Mouse (Mus musculus): ENCODE measurements around the gene Disp1. TPM values are rescaled to one million over a fixed set of nuclear protein-coding genes. Genes with fewer than 3 reads are reported as not detected.

The Disp1 gene
- polyA plus RNA-seq, 1 experiment from 2014 or later = 7.5 TPM

- Histone ChIP-seq H3K9me3 (ENCODE audit: control insufficient read depth, low read length) (no peaks in the 10 kb centered on the region), H3K4me2 (ENCODE audit: low read length) (no peak overlapping the region), H3K27me3 (replicated peaks; ENCODE audit: control insufficient read depth, insufficient read depth, low read length) (no peaks in the 10 kb centered on the region), H3K4me3 (ENCODE audit: low read length) (no peak overlapping the region), H3K9ac (ENCODE audit: low read depth, low read length) (no peak overlapping the region), H3K36me3 (ENCODE audit: control insufficient read depth, insufficient read depth, low read length) (peaks cover 3% of the 10 kb centered on the region; the same call in 1 of the 2 replicates), H3K4me1 (ENCODE audit: control insufficient read depth, insufficient read depth, low read depth, low read length) (no peaks in the 10 kb centered on the region), H3K27ac (ENCODE audit: low read depth, low read length) (no peak overlapping the region)
- ATAC-seq = no peak
- 96% methylated on average over 12 of the region's 12 CpGs for WGBS
Observed at GRCm38 (mm10) chr1:183099686-183100085, 121.6 kb downstream of the Disp1 start.

- H3K9ac ChIP-seq (ENCODE audit: low read depth, low read length) = no peak overlapping the region
- no peaks in the 10 kb centered on the region for H3K9me3 ChIP-seq (ENCODE audit: control insufficient read depth, low read length)
- no peak overlapping the region for H3K4me2 ChIP-seq (ENCODE audit: low read length)
- H3K36me3 ChIP-seq (ENCODE audit: control insufficient read depth, insufficient read depth, low read length) = peaks cover 3% of the 10 kb centered on the region; the same call in 1 of the 2 replicates
- WGBS = 85% methylated on average over 10 of the region's 10 CpGs
- no peak overlapping the region for H3K27ac ChIP-seq (ENCODE audit: low read depth, low read length)
- H3K4me3 ChIP-seq (ENCODE audit: low read length) = no peak overlapping the region
- ATAC-seq = no peak
- no peaks in the 10 kb centered on the region for H3K4me1 ChIP-seq (ENCODE audit: control insufficient read depth, insufficient read depth, low read depth, low read length)
- H3K27me3 ChIP-seq (replicated peaks; ENCODE audit: control insufficient read depth, insufficient read depth, low read length) = no peaks in the 10 kb centered on the region
Observed at GRCm38 (mm10) chr1:183097606-183098005, 123.7 kb downstream of the Disp1 start.

GRCm38 (mm10) chr1:183095454-183096088 lies 125.8 kb downstream of the Disp1 start:
- no peak overlapping the region for H3K4me3 ChIP-seq (ENCODE audit: low read length)
- no peak overlapping the region for H3K4me2 ChIP-seq (ENCODE audit: low read length)
- peak; percentile 40; the same call in 1 of the 2 replicates for ATAC-seq
- H3K27me3 ChIP-seq (replicated peaks; ENCODE audit: control insufficient read depth, insufficient read depth, low read length) = no peaks in the 10 kb centered on the region
- H3K27ac ChIP-seq (ENCODE audit: low read depth, low read length) = no peak overlapping the region
- H3K4me1 ChIP-seq (ENCODE audit: control insufficient read depth, insufficient read depth, low read depth, low read length) = no peaks in the 10 kb centered on the region
- H3K36me3 ChIP-seq (ENCODE audit: control insufficient read depth, insufficient read depth, low read length) = peaks cover 3% of the 10 kb centered on the region; the same call in 1 of the 2 replicates
- H3K9me3 ChIP-seq (ENCODE audit: control insufficient read depth, low read length) = no peaks in the 10 kb centered on the region
- H3K9ac ChIP-seq (ENCODE audit: low read depth, low read length) = no peak overlapping the region
- WGBS = 54% methylated on average over 8 of the region's 8 CpGs

GRCm38 (mm10) chr1:183092296-183092695 lies 129.0 kb downstream of the Disp1 start:
- no peak for ATAC-seq
- Histone ChIP-seq H3K4me3 (ENCODE audit: low read length) (no peak overlapping the region), H3K4me2 (ENCODE audit: low read length) (no peak overlapping the region), H3K27me3 (replicated peaks; ENCODE audit: control insufficient read depth, insufficient read depth, low read length) (no peaks in the 10 kb centered on the region), H3K9ac (ENCODE audit: low read depth, low read length) (no peak overlapping the region), H3K9me3 (ENCODE audit: control insufficient read depth, low read length) (peaks cover 6% of the 10 kb centered on the region; the same call in 1 of the 2 replicates), H3K27ac (ENCODE audit: low read depth, low read length) (no peak overlapping the region), H3K4me1 (ENCODE audit: control insufficient read depth, insufficient read depth, low read depth, low read length) (no peaks in the 10 kb centered on the region), H3K36me3 (ENCODE audit: control insufficient read depth, insufficient read depth, low read length) (peaks cover 22% of the 10 kb centered on the region)
- WGBS = 73% methylated on average over 4 of the region's 4 CpGs

- ATAC-seq = no peak
- WGBS = 93% methylated on average over 7 of the region's 7 CpGs
Observed at GRCm38 (mm10) chr1:183091203-183091602, 130.1 kb downstream of the Disp1 start.

GRCm38 (mm10) chr1:183088661-183089060 lies 132.7 kb downstream of the Disp1 start:
- no peak overlapping the region for H3K4me2 ChIP-seq (ENCODE audit: low read length)
- no peaks in the 10 kb centered on the region for H3K4me1 ChIP-seq (ENCODE audit: control insufficient read depth, insufficient read depth, low read depth, low read length)
- H3K4me3 ChIP-seq (ENCODE audit: low read length) = no peak overlapping the region
- peaks cover 23% of the 10 kb centered on the region for H3K36me3 ChIP-seq (ENCODE audit: control insufficient read depth, insufficient read depth, low read length)
- no peaks in the 10 kb centered on the region for H3K27me3 ChIP-seq (replicated peaks; ENCODE audit: control insufficient read depth, insufficient read depth, low read length)
- ATAC-seq = no peak
- no peak overlapping the region for H3K27ac ChIP-seq (ENCODE audit: low read depth, low read length)
- peaks cover 6% of the 10 kb centered on the region; the same call in 1 of the 2 replicates for H3K9me3 ChIP-seq (ENCODE audit: control insufficient read depth, low read length)
- H3K9ac ChIP-seq (ENCODE audit: low read depth, low read length) = no peak overlapping the region
- 98% methylated on average over 23 of the region's 23 CpGs for WGBS

More at GRCm38 (mm10) chr1:183091203-183091602, 130.1 kb downstream of the Disp1 start:
- Histone ChIP-seq H3K9ac (ENCODE audit: low read depth, low read length) (no peak overlapping the region), H3K36me3 (ENCODE audit: control insufficient read depth, insufficient read depth, low read length) (peaks cover 23% of the 10 kb centered on the region), H3K27ac (ENCODE audit: low read depth, low read length) (no peak overlapping the region), H3K4me3 (ENCODE audit: low read length) (no peak overlapping the region), H3K4me1 (ENCODE audit: control insufficient read depth, insufficient read depth, low read depth, low read length) (no peaks in the 10 kb centered on the region), H3K9me3 (ENCODE audit: control insufficient read depth, low read length) (peaks cover 6% of the 10 kb centered on the region; the same call in 1 of the 2 replicates), H3K27me3 (replicated peaks; ENCODE audit: control insufficient read depth, insufficient read depth, low read length) (no peaks in the 10 kb centered on the region), H3K4me2 (ENCODE audit: low read length) (no peak overlapping the region)

- Histone ChIP-seq H3K4me3 (ENCODE audit: low read length) (no peak overlapping the region), H3K9me3 (ENCODE audit: control insufficient read depth, low read length) (peaks cover 6% of the 10 kb centered on the region; the same call in 1 of the 2 replicates), H3K4me1 (ENCODE audit: control insufficient read depth, insufficient read depth, low read depth, low read length) (no peaks in the 10 kb centered on the region), H3K36me3 (ENCODE audit: control insufficient read depth, insufficient read depth, low read length) (peaks cover 23% of the 10 kb centered on the region), H3K27me3 (replicated peaks; ENCODE audit: control insufficient read depth, insufficient read depth, low read length) (no peaks in the 10 kb centered on the region), H3K4me2 (ENCODE audit: low read length) (no peak overlapping the region), H3K9ac (ENCODE audit: low read depth, low read length) (no peak overlapping the region), H3K27ac (ENCODE audit: low read depth, low read length) (no peak overlapping the region)
- WGBS = 91% methylated on average over 14 of the region's 14 CpGs
- no peak for ATAC-seq
Observed at GRCm38 (mm10) chr1:183086843-183087242, 134.5 kb downstream of the Disp1 start.

- ATAC-seq = 0 out of 2 replicates have a peak, but pooled peaks have one; percentile 27
- Histone ChIP-seq H3K27me3 (replicated peaks; ENCODE audit: control insufficient read depth, insufficient read depth, low read length) (no peaks in the 10 kb centered on the region), H3K9me3 (ENCODE audit: control insufficient read depth, low read length) (peaks cover 6% of the 10 kb centered on the region; the same call in 1 of the 2 replicates), H3K4me1 (ENCODE audit: control insufficient read depth, insufficient read depth, low read depth, low read length) (no peaks in the 10 kb centered on the region), H3K27ac (ENCODE audit: low read depth, low read length) (no peak overlapping the region), H3K9ac (ENCODE audit: low read depth, low read length) (no peak overlapping the region), H3K36me3 (ENCODE audit: control insufficient read depth, insufficient read depth, low read length) (peaks cover 21% of the 10 kb centered on the region), H3K4me3 (ENCODE audit: low read length) (no peak overlapping the region), H3K4me2 (ENCODE audit: low read length) (no peak overlapping the region)
- 61% methylated on average over 8 of the region's 8 CpGs for WGBS
Observed at GRCm38 (mm10) chr1:183084085-183085050, 137.0 kb downstream of the Disp1 start.

GRCm38 (mm10) chr1:183082436-183082835 lies 138.9 kb downstream of the Disp1 start:
- no peak overlapping the region for H3K9ac ChIP-seq (ENCODE audit: low read depth, low read length)
- H3K27ac ChIP-seq (ENCODE audit: low read depth, low read length) = no peak overlapping the region
- no peaks in the 10 kb centered on the region for H3K4me1 ChIP-seq (ENCODE audit: control insufficient read depth, insufficient read depth, low read depth, low read length)
- H3K4me2 ChIP-seq (ENCODE audit: low read length) = no peak overlapping the region
- WGBS = 67% methylated on average over 4 of the region's 4 CpGs
- no peak for ATAC-seq
- no peaks in the 10 kb centered on the region for H3K9me3 ChIP-seq (ENCODE audit: control insufficient read depth, low read length)
- H3K36me3 ChIP-seq (ENCODE audit: control insufficient read depth, insufficient read depth, low read length) = peaks cover 2% of the 10 kb centered on the region
- no peak overlapping the region for H3K4me3 ChIP-seq (ENCODE audit: low read length)
- H3K27me3 ChIP-seq (replicated peaks; ENCODE audit: control insufficient read depth, insufficient read depth, low read length) = no peaks in the 10 kb centered on the region

Data from hindbrain, embryonic 16.5 days (tissue).